In the genomic region with DNA sequence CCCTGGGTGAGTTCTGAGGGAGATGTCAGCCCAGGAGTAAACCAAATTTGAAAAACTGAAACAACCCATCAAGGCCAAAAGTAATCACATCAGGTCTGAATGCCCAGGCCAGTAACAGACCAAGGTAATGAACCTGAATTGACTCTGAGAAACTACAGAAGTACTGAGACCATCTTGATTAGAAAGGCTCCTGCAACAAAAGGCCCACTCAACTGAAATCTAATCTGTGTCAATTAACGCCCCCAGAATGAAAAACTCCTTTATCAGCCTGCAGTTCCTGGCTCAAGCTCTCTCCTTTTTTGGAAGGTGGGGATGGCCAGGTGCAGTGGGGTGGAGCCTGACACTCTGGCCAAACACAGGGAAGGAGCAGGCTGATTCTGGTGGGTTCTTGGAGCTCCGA, we compare ENCODE assay signal across 13 mouse cellular contexts. TPM values are rescaled to one million over a fixed set of nuclear protein-coding genes. Genes with fewer than 3 reads are reported as not detected.
DNase-seq lines count a peak whose midpoint lies in the region; ATAC-seq and TF ChIP-seq lines count a peak whose summit lies in the region.
"Had no signal": no experiment of that assay in that cellular context is flagged by ENCODE, and none has a peak within 500 bp of the region (broad histone marks: within the 10 kb centered on the region; RNA-seq: fewer than 3 reads in every experiment).

No protein-coding gene starts in this region.

- H3K27ac ChIP-seq in kidney, adult 2 months (ENCODE audit: insufficient read depth, low read depth, low read length): peak overlapping the region; percentile 82
- H3K27ac ChIP-seq in kidney, embryonic 14.5 days (ENCODE audit: low read depth, low read length): no peak overlapping the region
- peak overlapping the region; percentile 25 for H3K27ac ChIP-seq in stomach, embryonic 16.5 days (ENCODE audit: low read length)
- H3K27ac ChIP-seq in stomach, postnatal 0 days (replicated peaks): no peak overlapping the region
- peak overlapping the region; percentile 61 for H3K27ac ChIP-seq in forebrain, embryonic 13.5 days
- H3K27ac ChIP-seq: limb, embryonic 13.5 days; liver, embryonic 15.5 days had no signal

- WGBS in kidney, adult 2 months: 35% methylated on average over 2 of the region's 2 CpGs
- 41% methylated on average over 2 of the region's 2 CpGs for WGBS in kidney, embryonic 14.5 days
- WGBS in stomach, embryonic 16.5 days: 33% methylated on average over 2 of the region's 2 CpGs
- WGBS in stomach, postnatal 0 days: 46% methylated on average over 2 of the region's 2 CpGs
- WGBS in forebrain, embryonic 13.5 days: 8% methylated on average over 2 of the region's 2 CpGs

- H3K4me2 ChIP-seq in kidney, embryonic 14.5 days (replicated peaks; ENCODE audit: low read depth, low read length): no peak overlapping the region
- no peak overlapping the region for H3K4me2 ChIP-seq in stomach, embryonic 16.5 days (ENCODE audit: low read depth, low read length)
- no peak overlapping the region for H3K4me2 ChIP-seq in stomach, postnatal 0 days (replicated peaks; ENCODE audit: low read depth)
- H3K4me2 ChIP-seq in forebrain, embryonic 13.5 days: no peak overlapping the region
- H3K4me2 ChIP-seq: limb, embryonic 13.5 days; liver, embryonic 15.5 days had no signal

- no peaks in the 10 kb centered on the region for H3K9me3 ChIP-seq in kidney, embryonic 14.5 days (ENCODE audit: control insufficient read depth, low read length)
- H3K9me3 ChIP-seq in stomach, embryonic 16.5 days (replicated peaks; ENCODE audit: control insufficient read depth, low read length): no peaks in the 10 kb centered on the region
- H3K9me3 ChIP-seq in stomach, postnatal 0 days (ENCODE audit: control insufficient read depth, low read length): no peaks in the 10 kb centered on the region
- H3K9me3 ChIP-seq in forebrain, embryonic 13.5 days (replicated peaks): no peaks in the 10 kb centered on the region
- H3K9me3 ChIP-seq: G1E; limb, embryonic 13.5 days; liver, embryonic 15.5 days had no signal

- TF ChIP-seq POLR2A in kidney, adult 2 months (IDR thresholded peaks at IDR 0.05; ENCODE audit: low read depth, low read length): no peak

- TF ChIP-seq EP300 in stomach, postnatal 0 days (optimal IDR thresholded peaks at IDR 0.05): no peak

- no peaks in the 10 kb centered on the region for H3K27me3 ChIP-seq in kidney, adult 2 months (replicated peaks; ENCODE audit: control insufficient read depth, insufficient read depth, low read length)
- no peaks in the 10 kb centered on the region for H3K27me3 ChIP-seq in kidney, embryonic 14.5 days (ENCODE audit: control insufficient read depth, insufficient read depth, low read length)
- H3K27me3 ChIP-seq in stomach, embryonic 16.5 days (ENCODE audit: control insufficient read depth, insufficient read depth, low read length): no peaks in the 10 kb centered on the region
- no peaks in the 10 kb centered on the region for H3K27me3 ChIP-seq in stomach, postnatal 0 days (ENCODE audit: control insufficient read depth, insufficient read depth, low read length)
- H3K27me3 ChIP-seq in forebrain, embryonic 13.5 days: no peaks in the 10 kb centered on the region
- H3K27me3 ChIP-seq: limb, embryonic 13.5 days; liver, embryonic 15.5 days had no signal

- no peak for DNase-seq in kidney, adult 2 months
- DNase-seq in stomach, postnatal 0 days (ENCODE audit: low spot score): no peak
- DNase-seq in thymus, postnatal 10 days (ENCODE audit: low spot score in 2 of 2): no peak
- DNase-seq in frontal cortex, postnatal 25 days (ENCODE audit: low spot score in 2 of 2): no peak
- DNase-seq: embryo, embryonic 11 days; gastrocnemius, postnatal 10 days; right cerebral cortex, postnatal 4 days had no signal

- H3K9ac ChIP-seq in kidney, embryonic 14.5 days (ENCODE audit: low read depth, low read length): no peak overlapping the region
- no peak overlapping the region for H3K9ac ChIP-seq in stomach, embryonic 16.5 days (ENCODE audit: low read length)
- no peak overlapping the region for H3K9ac ChIP-seq in stomach, postnatal 0 days (ENCODE audit: low read length)
- H3K9ac ChIP-seq in forebrain, embryonic 13.5 days: no peak overlapping the region
- H3K9ac ChIP-seq: limb, embryonic 13.5 days; liver, embryonic 15.5 days had no signal

- peaks cover 61% of the 10 kb centered on the region for H3K4me1 ChIP-seq in kidney, adult 2 months (ENCODE audit: control insufficient read depth, insufficient read depth, low read length)
- H3K4me1 ChIP-seq in kidney, embryonic 14.5 days (ENCODE audit: control insufficient read depth, insufficient read depth, low read length): peaks cover 18% of the 10 kb centered on the region
- peaks cover 7% of the 10 kb centered on the region; the same call in 1 of the 2 replicates for H3K4me1 ChIP-seq in stomach, embryonic 16.5 days (ENCODE audit: control insufficient read depth, insufficient read depth, low read length)
- no peaks in the 10 kb centered on the region for H3K4me1 ChIP-seq in stomach, postnatal 0 days (replicated peaks; ENCODE audit: control insufficient read depth, insufficient read depth)
- peaks cover 49% of the 10 kb centered on the region for H3K4me1 ChIP-seq in forebrain, embryonic 13.5 days
- H3K4me1 ChIP-seq: liver, embryonic 15.5 days had no signal

- no peaks in the 10 kb centered on the region for H3K36me3 ChIP-seq in kidney, adult 2 months (ENCODE audit: control insufficient read depth, insufficient read depth, low read length)
- H3K36me3 ChIP-seq in kidney, embryonic 14.5 days (ENCODE audit: control insufficient read depth, insufficient read depth, low read length): no peaks in the 10 kb centered on the region
- H3K36me3 ChIP-seq in stomach, embryonic 16.5 days (ENCODE audit: control insufficient read depth, insufficient read depth, low read length): no peaks in the 10 kb centered on the region
- H3K36me3 ChIP-seq in stomach, postnatal 0 days (ENCODE audit: control insufficient read depth, insufficient read depth, low read length): no peaks in the 10 kb centered on the region
- H3K36me3 ChIP-seq in forebrain, embryonic 13.5 days (ENCODE audit: poor library complexity, severe bottlenecking): no peaks in the 10 kb centered on the region
- H3K36me3 ChIP-seq: limb, embryonic 13.5 days; liver, embryonic 15.5 days had no signal

- no peak overlapping the region for H3K4me3 ChIP-seq in kidney, adult 2 months (ENCODE audit: insufficient read depth, low read depth, low read length)
- H3K4me3 ChIP-seq in kidney, embryonic 14.5 days (ENCODE audit: low read length): no peak overlapping the region
- H3K4me3 ChIP-seq in stomach, embryonic 16.5 days (replicated peaks; ENCODE audit: low read length): no peak overlapping the region
- no peak overlapping the region for H3K4me3 ChIP-seq in stomach, postnatal 0 days (ENCODE audit: low read depth, low read length)
- no peak overlapping the region for H3K4me3 ChIP-seq in forebrain, embryonic 13.5 days
- H3K4me3 ChIP-seq: limb, embryonic 13.5 days; liver, embryonic 15.5 days had no signal

- TF ChIP-seq CTCF in kidney, adult 2 months (conservative IDR thresholded peaks at IDR 0.05; ENCODE audit: insufficient read depth, insufficient read length, low read depth, low read length): no peak
- no peak for TF ChIP-seq CTCF in stomach, postnatal 0 days (IDR thresholded peaks at IDR 0.05; ENCODE audit: low read depth)

- no peak for ATAC-seq in kidney, embryonic 14.5 days (ENCODE audit: low FRiP score, low TSS enrichment)
- ATAC-seq in stomach, embryonic 16.5 days (ENCODE audit: insufficient read depth, low FRiP score): no peak
- no peak for ATAC-seq in stomach, postnatal 0 days (ENCODE audit: low FRiP score, low TSS enrichment)
- peak; percentile 51; the same call in 1 of the 2 replicates for ATAC-seq in forebrain, embryonic 13.5 days

RNA-seq across cellular contexts. Expression of gene Plekha7, which starts 45.7 kb away (rescaled TPM):
- polyA plus RNA-seq in kidney, adult 2 months (2012; rRNA removed): 29.5 and 33.6 TPM in 2 replicates
- polyA plus RNA-seq in kidney, embryonic 14.5 days (2014; fragmentation: Nextera tagmentation; extraction: Ambion mirVana): 7.2 and 8.0 TPM in 2 replicates
- polyA plus RNA-seq in stomach, embryonic 16.5 days (2015; fragmentation: Nextera tagmentation; extraction: Ambion mirVana): 19.9 and 21.5 TPM in 2 replicates
- 10.1 and 11.7 TPM in 2 replicates for polyA plus RNA-seq in stomach, postnatal 0 days (2015; fragmentation: Nextera tagmentation; extraction: Ambion mirVana)
- 13.1 and 15.6 TPM in 2 replicates for polyA plus RNA-seq in forebrain, embryonic 13.5 days (2015; fragmentation: Nextera tagmentation; extraction: Ambion mirVana)

Comparison
In these comparisons a context has a peak if more than half of its experiments do, and no peak if none do; other contexts are left out.
1. H3K27ac ChIP-seq: peak in kidney, adult 2 months (single experiment), stomach, embryonic 16.5 days (single experiment) and forebrain, embryonic 13.5 days (single experiment); none in kidney, embryonic 14.5 days (single experiment) and stomach, postnatal 0 days (single experiment).